Mouse (Mus musculus) forebrain, embryonic 11.5 days (tissue): ENCODE measurements at regions not wholly inside any gene's neighbourhood (a gene's known extent, or its start where the extent isn't known, plus 50 kb on each side); places are given as distances from the start of the nearest gene placed in this dataset.

Experiments
- ATAC-seq: fragments of 200-750 bp; cut with Nextera tagmentation; replicated peaks from 2 replicates; pipeline ENCODE4 v1.8.0; 2017; ENCODE audit warnings: moderate TSS enrichment; ENCODE audit not compliant: low FRiP score
- DNase-seq: peaks from one replicate; pipeline ENCODE4 v3.0.0-alpha.2; 2017; ENCODE audit warnings: low spot score
- H3K27ac ChIP-seq: fragments of 300-500 bp; sonication (generic); 2 replicates; pipeline ENCODE4 v1.5.1; 2014; ENCODE audit warnings: low read depth, low read length
- H3K27me3 ChIP-seq: fragments of 300-500 bp; sonication (generic); 2 replicates; pipeline ENCODE4 v1.6.1; 2014; ENCODE audit warnings: mild to moderate bottlenecking, low read length, mixed read lengths; ENCODE audit not compliant: control insufficient read depth, insufficient read depth
- H3K36me3 ChIP-seq: fragments of 300-500 bp; sonication (generic); 2 replicates; pipeline ENCODE4 v1.6.1; 2014; ENCODE audit warnings: mild to moderate bottlenecking, low read length, moderate library complexity, mixed read lengths; ENCODE audit not compliant: control insufficient read depth, insufficient read depth
- H3K4me1 ChIP-seq: fragments of 300-500 bp; sonication (generic); replicated peaks from 2 replicates; pipeline ENCODE4 v1.6.1; 2014; ENCODE audit warnings: low read length, mixed read lengths; ENCODE audit not compliant: control insufficient read depth, insufficient read depth
- H3K4me2 ChIP-seq: fragments of 300-500 bp; sonication (generic); 2 replicates; pipeline ENCODE4 v1.6.1; 2014; ENCODE audit warnings: low read depth, mild to moderate bottlenecking, low read length, moderate library complexity, mixed read lengths; ENCODE audit not compliant: severe bottlenecking
- H3K4me3 ChIP-seq: fragments of 300-500 bp; sonication (generic); 2 replicates; pipeline ENCODE4 v1.5.1; 2014; ENCODE audit warnings: low read depth, low read length
- H3K9ac ChIP-seq: fragments of 300-500 bp; sonication (generic); 2 replicates; pipeline ENCODE4 v1.6.1; 2014; ENCODE audit warnings: low read length
- H3K9me3 ChIP-seq: fragments of 300-500 bp; sonication (generic); 2 replicates; pipeline ENCODE4 v1.6.1; 2016; ENCODE audit warnings: low read length, mixed read lengths; ENCODE audit not compliant: control insufficient read depth
- WGBS: fragments of 180-500 bp; shearing (Covaris S2); extraction: QIAGEN DNeasy Blood & Tissue Kit; methylation state at CpG from one replicate; pipeline ENCODE4 v1.1.7; 2014; 5-methylcytosine and 5-hydroxymethylcytosine counted together

DNA sequence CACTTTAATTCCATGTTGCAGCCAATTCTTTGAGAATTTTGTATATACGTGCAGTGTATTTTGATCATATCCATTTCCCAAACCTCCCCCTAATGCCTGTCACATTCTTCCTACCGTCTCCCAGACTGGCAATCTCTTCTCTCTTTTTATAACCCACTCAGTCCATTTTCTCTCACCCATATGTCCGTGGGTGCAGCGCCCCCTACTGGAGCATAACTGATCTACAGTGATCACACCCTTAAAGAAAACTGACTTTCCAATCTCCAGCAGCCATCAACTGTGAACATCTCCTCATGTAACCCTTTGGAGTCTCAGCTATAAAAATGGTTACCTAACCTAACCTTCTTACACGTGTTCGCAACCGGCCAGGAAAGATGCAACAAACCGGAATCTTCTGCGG lies 123.0 kb upstream of the Slc7a14 start:
- H3K27ac ChIP-seq = no peak overlapping the region
- DNase-seq = no peak
- no peak overlapping the region for H3K4me3 ChIP-seq
- ATAC-seq = no peak
- H3K27me3 ChIP-seq = no peaks in the 10 kb centered on the region
- no peak overlapping the region for H3K9ac ChIP-seq
- no peaks in the 10 kb centered on the region for H3K9me3 ChIP-seq
- no peak overlapping the region for H3K4me2 ChIP-seq
- no peaks in the 10 kb centered on the region for H3K36me3 ChIP-seq
- WGBS = 91% methylated on average over 9 of the region's 9 CpGs
- H3K4me1 ChIP-seq = no peaks in the 10 kb centered on the region

DNA sequence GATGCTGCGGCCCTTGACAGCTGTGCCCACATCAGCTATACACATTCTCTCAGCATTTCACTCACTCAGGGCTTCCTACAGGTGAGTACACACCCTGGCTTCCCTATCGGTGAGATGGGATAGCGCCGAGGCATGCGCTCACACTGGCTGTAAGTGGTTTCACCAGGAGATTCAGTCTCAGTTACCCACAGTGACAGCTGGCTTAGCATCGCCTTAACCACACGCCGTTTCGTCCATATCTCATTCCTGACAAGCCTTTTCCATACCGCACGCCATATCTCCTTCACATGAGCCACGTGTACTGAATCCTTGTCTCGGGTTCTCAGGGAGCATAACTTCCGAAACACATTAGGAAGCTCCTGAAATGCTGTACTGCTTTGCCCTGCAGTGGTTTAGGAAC lies 113.3 kb upstream of the Slc7a14 start:
- Histone ChIP-seq H3K9me3 (no peaks in the 10 kb centered on the region), H3K27me3 (no peaks in the 10 kb centered on the region), H3K4me1 (no peaks in the 10 kb centered on the region), H3K4me2 (no peak overlapping the region), H3K36me3 (no peaks in the 10 kb centered on the region), H3K9ac (no peak overlapping the region), H3K4me3 (no peak overlapping the region), H3K27ac (no peak overlapping the region)
- DNase-seq (no peak), ATAC-seq (no peak)
- 93% methylated on average over 14 of the region's 14 CpGs for WGBS

GRCm38 (mm10) chr3:31408802-31409201 lies 98.6 kb upstream of the Slc7a14 start:
- H3K9me3 ChIP-seq = no peaks in the 10 kb centered on the region
- no peak overlapping the region for H3K4me3 ChIP-seq
- no peaks in the 10 kb centered on the region for H3K4me1 ChIP-seq
- WGBS = 85% methylated on average over 4 of the region's 4 CpGs
- DNase-seq (no peak), ATAC-seq (no peak)
- H3K9ac ChIP-seq = no peak overlapping the region
- no peak overlapping the region for H3K27ac ChIP-seq
- no peak overlapping the region for H3K4me2 ChIP-seq
- no peaks in the 10 kb centered on the region for H3K27me3 ChIP-seq
- H3K36me3 ChIP-seq = no peaks in the 10 kb centered on the region

DNA sequence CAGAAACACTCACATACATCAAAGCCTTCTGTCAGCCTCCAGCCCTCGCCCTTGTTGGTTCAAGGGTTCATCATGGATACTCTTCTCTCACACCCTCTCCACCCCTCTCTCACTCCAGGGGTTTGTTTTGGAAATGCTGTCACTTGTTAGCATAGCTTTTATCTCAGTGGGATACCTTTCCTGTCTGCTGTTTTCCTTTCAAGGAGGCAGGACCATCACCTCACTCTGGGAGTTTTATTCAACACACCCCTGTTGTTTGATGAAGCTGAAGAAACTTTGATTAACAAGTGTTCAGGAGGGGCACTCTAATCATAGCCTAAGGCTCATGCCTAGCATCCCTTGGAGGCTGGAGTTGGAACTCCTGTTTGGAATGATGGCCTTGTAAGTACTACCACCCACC lies 95.7 kb upstream of the Slc7a14 start:
- Histone ChIP-seq H3K4me3 (no peak overlapping the region), H3K27ac (no peak overlapping the region), H3K9me3 (no peaks in the 10 kb centered on the region), H3K27me3 (no peaks in the 10 kb centered on the region), H3K4me1 (no peaks in the 10 kb centered on the region), H3K9ac (no peak overlapping the region), H3K4me2 (no peak overlapping the region), H3K36me3 (no peaks in the 10 kb centered on the region)
- ATAC-seq (no peak), DNase-seq (no peak)
- 22% methylated on average over 1 of the region's 1 CpGs for WGBS

DNA sequence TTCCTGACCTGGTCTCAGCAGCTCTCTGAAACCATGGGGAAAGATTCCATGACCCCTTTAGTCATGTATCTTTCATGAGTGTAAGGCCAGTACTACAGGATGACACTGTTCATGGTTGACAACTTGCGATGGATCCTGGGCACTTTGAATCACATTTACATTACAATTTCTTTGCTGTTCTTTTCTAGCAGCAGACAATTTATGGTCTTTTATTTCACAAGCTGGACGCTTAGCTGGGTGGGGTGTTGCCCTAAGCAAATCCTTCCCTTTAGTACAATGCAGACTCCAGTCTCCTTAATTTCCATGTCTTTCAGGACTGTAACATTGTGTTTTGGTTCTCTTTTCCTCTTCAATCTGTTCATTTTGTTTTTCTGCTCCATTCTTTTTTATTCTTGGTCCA lies 89.0 kb upstream of the Slc7a14 start:
- H3K9me3 ChIP-seq = no peaks in the 10 kb centered on the region
- H3K27me3 ChIP-seq = no peaks in the 10 kb centered on the region
- H3K9ac ChIP-seq = no peak overlapping the region
- DNase-seq (no peak), ATAC-seq (no peak)
- H3K27ac ChIP-seq = no peak overlapping the region
- no peaks in the 10 kb centered on the region for H3K4me1 ChIP-seq
- 78% methylated on average over 2 of the region's 2 CpGs for WGBS
- H3K36me3 ChIP-seq = no peaks in the 10 kb centered on the region
- H3K4me3 ChIP-seq = no peak overlapping the region
- no peak overlapping the region for H3K4me2 ChIP-seq

GRCm38 (mm10) chr3:31394533-31394932 lies 84.4 kb upstream of the Slc7a14 start:
- Histone ChIP-seq H3K36me3 (no peaks in the 10 kb centered on the region), H3K4me2 (no peak overlapping the region), H3K27me3 (no peaks in the 10 kb centered on the region), H3K4me1 (no peaks in the 10 kb centered on the region), H3K4me3 (no peak overlapping the region), H3K9ac (no peak overlapping the region), H3K27ac (no peak overlapping the region), H3K9me3 (no peaks in the 10 kb centered on the region)
- no peak for DNase-seq
- WGBS = 91% methylated on average over 4 of the region's 4 CpGs
- ATAC-seq = no peak

DNA sequence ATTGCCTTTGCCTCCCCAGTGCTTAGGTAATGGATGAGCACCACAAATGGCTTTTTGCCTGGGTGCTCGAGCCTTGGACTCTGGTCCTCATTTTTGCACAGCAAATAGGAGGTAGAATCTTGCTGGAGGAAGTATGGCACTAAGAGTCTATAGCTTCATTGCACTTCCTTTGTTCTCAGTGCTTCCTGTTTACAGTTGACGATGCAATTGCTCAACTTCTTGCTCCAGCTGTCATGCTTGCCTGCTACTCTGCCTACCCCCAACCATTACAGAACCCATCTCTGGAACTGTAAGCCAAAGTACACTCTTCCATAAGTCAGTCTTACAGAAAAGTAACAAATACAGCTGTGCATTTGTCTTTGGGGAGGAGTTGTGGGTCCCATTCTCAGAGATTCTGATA lies 79.8 kb upstream of the Slc7a14 start:
- no peak for ATAC-seq
- no peaks in the 10 kb centered on the region for H3K27me3 ChIP-seq
- WGBS = 77% methylated on average over 2 of the region's 2 CpGs
- no peak overlapping the region for H3K4me3 ChIP-seq
- H3K27ac ChIP-seq = no peak overlapping the region
- no peak overlapping the region for H3K4me2 ChIP-seq
- H3K36me3 ChIP-seq = no peaks in the 10 kb centered on the region
- H3K9ac ChIP-seq = no peak overlapping the region
- no peaks in the 10 kb centered on the region for H3K9me3 ChIP-seq
- no peak for DNase-seq
- H3K4me1 ChIP-seq = no peaks in the 10 kb centered on the region

GRCm38 (mm10) chr3:31375678-31376077 lies 65.5 kb upstream of the Slc7a14 start:
- no peak overlapping the region for H3K4me2 ChIP-seq
- no peak overlapping the region for H3K4me3 ChIP-seq
- no peak overlapping the region for H3K27ac ChIP-seq
- no peak for ATAC-seq
- H3K9ac ChIP-seq = no peak overlapping the region
- 81% methylated on average over 3 of the region's 3 CpGs for WGBS
- H3K9me3 ChIP-seq = no peaks in the 10 kb centered on the region
- no peak for DNase-seq
- no peaks in the 10 kb centered on the region for H3K4me1 ChIP-seq
- H3K36me3 ChIP-seq = no peaks in the 10 kb centered on the region
- no peaks in the 10 kb centered on the region for H3K27me3 ChIP-seq

DNA sequence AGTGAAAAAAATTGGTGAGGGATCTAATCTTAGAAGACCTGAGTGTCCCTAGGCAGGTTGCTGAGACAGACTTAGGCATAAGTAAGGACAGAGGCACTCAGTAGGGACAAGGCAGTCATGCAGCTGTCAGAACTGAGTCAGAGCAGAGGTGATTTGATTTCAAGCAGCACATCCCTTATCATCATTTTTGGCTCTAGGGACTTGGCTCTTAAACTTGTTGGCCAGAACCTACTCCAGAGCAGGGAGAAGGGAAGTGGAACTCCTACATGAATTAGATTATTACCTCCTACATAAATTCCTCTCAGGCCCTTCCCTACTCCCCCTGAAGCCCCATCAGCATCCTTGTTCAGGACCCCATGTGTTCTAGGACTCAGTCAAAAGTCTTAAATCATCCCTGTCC lies 63.9 kb upstream of the Slc7a14 start:
- Histone ChIP-seq H3K27me3 (no peaks in the 10 kb centered on the region), H3K36me3 (no peaks in the 10 kb centered on the region), H3K9me3 (no peaks in the 10 kb centered on the region), H3K4me3 (no peak overlapping the region), H3K9ac (no peak overlapping the region), H3K4me1 (no peaks in the 10 kb centered on the region), H3K27ac (no peak overlapping the region), H3K4me2 (no peak overlapping the region)
- DNase-seq (no peak), ATAC-seq (no peak)
